Mouse (Mus musculus): ENCODE results near the gene Cep350. TPM values are rescaled to one million over a fixed set of nuclear protein-coding genes. Genes with fewer than 3 reads are reported as not detected.

Gene Cep350
- total RNA-seq (2021), result 10 to 100 TPM; 30.7 to 32.1 TPM
- long read RNA-seq, experiment 1, result 0 reads
- long read RNA-seq, experiment 2, partial matches to known transcripts, result 0 of 2 reads
- long read RNA-seq, experiment 2, other reads (novel, unspliced or antisense), result 1 of 2 reads

GRCm38 (mm10) chr1:155973068-155973718 is at the start of gene Cep350:
Cep350 (minus strand) TSS chr1:155973255.
- DNase-seq, result peak; percentile 97

GRCm38 (mm10) chr1:156020402-156020801 is 47.3 kb upstream of the Cep350 start:
- DNase-seq, result no peak

- no peak for DNase-seq
Measured at GRCm38 (mm10) chr1:156019800-156020199, 46.7 kb upstream of the Cep350 start.

GRCm38 (mm10) chr1:156009003-156009402 is 35.9 kb upstream of the Cep350 start:
- no peak for DNase-seq

- DNase-seq, result no peak
Measured at GRCm38 (mm10) chr1:156005906-156006305, 32.9 kb upstream of the Cep350 start.

- DNase-seq, result no peak
Measured at GRCm38 (mm10) chr1:156003201-156003935, 30.3 kb upstream of the Cep350 start.

- DNase-seq, result no peak
Measured at GRCm38 (mm10) chr1:156002366-156002765, 29.3 kb upstream of the Cep350 start.

- DNase-seq, result no peak
Measured at GRCm38 (mm10) chr1:155995612-155996011, 22.6 kb upstream of the Cep350 start.

- no peak for DNase-seq
Measured at GRCm38 (mm10) chr1:155994524-155994923, 21.5 kb upstream of the Cep350 start.

GRCm38 (mm10) chr1:155990391-155990790 is 17.3 kb upstream of the Cep350 start:
- no peak for DNase-seq

- no peak for DNase-seq
Measured at GRCm38 (mm10) chr1:155989387-155989786, 16.3 kb upstream of the Cep350 start.

GRCm38 (mm10) chr1:155987625-155988024 is 14.6 kb upstream of the Cep350 start:
- no peak for DNase-seq

GRCm38 (mm10) chr1:155974931-155975330 is 1.9 kb upstream of the Cep350 start:
- no peak for DNase-seq

- no peak for DNase-seq
Measured at GRCm38 (mm10) chr1:155973719-155974379, 794 bp upstream of the Cep350 start.

GRCm38 (mm10) chr1:155972146-155973067 is 648 bp downstream of the Cep350 start:
- no peak for DNase-seq

- no peak for DNase-seq
Measured at GRCm38 (mm10) chr1:155949170-155949569, 23.9 kb downstream of the Cep350 start.

GRCm38 (mm10) chr1:155944361-155944760 is 28.7 kb downstream of the Cep350 start:
- DNase-seq, result no peak

- DNase-seq, result no peak
Measured at GRCm38 (mm10) chr1:155937416-155937815, 35.6 kb downstream of the Cep350 start.

GRCm38 (mm10) chr1:155934702-155935101 is 38.4 kb downstream of the Cep350 start:
- no peak for DNase-seq

GRCm38 (mm10) chr1:155903561-155903960 is 69.5 kb downstream of the Cep350 start:
- DNase-seq, result no peak

GRCm38 (mm10) chr1:155901348-155901747 is 71.7 kb downstream of the Cep350 start:
- DNase-seq, result no peak

GRCm38 (mm10) chr1:155894382-155894781 is 78.7 kb downstream of the Cep350 start:
- DNase-seq, result no peak

All from gastrocnemius, postnatal 25 days (tissue).